Mouse (Mus musculus): ENCODE data around the gene 4921530L21Rik.

Gene 4921530L21Rik

GRCm38 (mm10) chr14:95880954-95881353 lies at the start of gene 4921530L21Rik:
TSS of gene 4921530L21Rik (plus strand) at chr14:95881254.
- no peak for DNase-seq (ENCODE audit: low spot score in 2 of 2)

DNA sequence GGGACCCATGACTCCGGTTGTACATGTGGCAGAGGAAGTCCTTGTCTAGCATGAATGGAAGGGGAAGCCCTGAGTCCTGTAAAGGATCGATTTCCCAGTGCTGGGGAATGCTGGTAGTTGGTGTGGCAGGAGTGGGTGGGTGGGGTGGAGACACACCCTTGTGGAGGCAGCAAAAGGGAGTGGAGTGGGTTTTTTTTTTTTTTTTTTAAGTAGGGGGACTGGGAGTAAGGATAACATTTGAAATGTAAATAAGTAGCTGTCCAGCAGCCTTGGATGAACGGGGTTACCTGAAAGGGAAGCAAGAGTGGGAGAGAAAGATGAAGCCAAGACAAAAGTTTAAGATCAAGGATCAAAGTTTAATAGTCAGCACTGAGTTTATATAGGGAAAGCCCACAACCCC lies 47.2 kb upstream of the 4921530L21Rik start:
- DNase-seq (ENCODE audit: low spot score in 2 of 2), result no peak

- DNase-seq (ENCODE audit: low spot score in 2 of 2), result no peak
These were observed 18.1 kb upstream of the 4921530L21Rik start for GRCm38 (mm10) chr14:95862981-95863380.

GRCm38 (mm10) chr14:95865676-95866416 lies 15.2 kb upstream of the 4921530L21Rik start:
- no peak for DNase-seq (ENCODE audit: low spot score in 2 of 2)

DNA sequence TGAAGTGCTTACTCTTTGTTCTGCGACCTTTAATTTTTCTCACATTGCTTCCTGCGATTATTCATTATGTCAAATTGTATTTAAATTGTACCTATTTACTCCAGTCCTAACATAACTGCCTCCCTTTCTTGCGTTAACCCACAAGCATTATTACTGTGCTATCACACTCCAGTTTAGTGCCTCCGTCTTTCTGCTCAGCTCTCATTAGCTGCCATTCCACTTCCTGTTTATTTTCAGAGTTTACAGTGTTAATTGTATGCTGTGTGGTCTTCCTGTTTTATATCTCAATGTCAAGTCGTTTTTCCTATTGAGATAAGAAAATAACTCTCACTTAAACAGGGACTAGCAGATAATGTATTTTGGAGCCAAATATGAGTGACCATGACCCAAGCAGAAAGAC lies 9.0 kb upstream of the 4921530L21Rik start:
- DNase-seq (ENCODE audit: low spot score in 2 of 2), result no peak

- no peak for DNase-seq (ENCODE audit: low spot score in 2 of 2)
These were observed 4.1 kb upstream of the 4921530L21Rik start for GRCm38 (mm10) chr14:95876785-95877510.

- no peak for DNase-seq (ENCODE audit: low spot score in 2 of 2)
These were observed 3.5 kb upstream of the 4921530L21Rik start for GRCm38 (mm10) chr14:95877548-95877947.

DNA sequence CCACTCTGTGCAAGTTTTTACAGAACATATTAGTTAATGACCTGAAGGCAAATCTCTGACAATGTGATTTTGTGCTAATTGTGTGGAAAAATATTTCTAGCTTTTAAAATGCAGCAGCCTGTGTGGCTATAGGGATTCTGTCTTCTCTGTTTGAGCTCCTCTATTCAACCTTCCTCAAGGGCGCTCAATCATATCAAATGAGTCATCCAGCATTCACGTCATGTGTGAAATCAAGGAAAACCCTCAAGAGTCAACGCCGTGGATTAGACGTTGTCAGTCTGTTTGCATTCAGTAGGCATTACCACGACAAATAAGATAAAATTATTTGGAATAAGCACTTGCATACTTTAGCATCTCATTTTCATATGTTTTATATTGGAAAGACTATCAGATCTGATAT lies 18.4 kb downstream of the 4921530L21Rik start:
- no peak for DNase-seq (ENCODE audit: low spot score in 2 of 2)

DNA sequence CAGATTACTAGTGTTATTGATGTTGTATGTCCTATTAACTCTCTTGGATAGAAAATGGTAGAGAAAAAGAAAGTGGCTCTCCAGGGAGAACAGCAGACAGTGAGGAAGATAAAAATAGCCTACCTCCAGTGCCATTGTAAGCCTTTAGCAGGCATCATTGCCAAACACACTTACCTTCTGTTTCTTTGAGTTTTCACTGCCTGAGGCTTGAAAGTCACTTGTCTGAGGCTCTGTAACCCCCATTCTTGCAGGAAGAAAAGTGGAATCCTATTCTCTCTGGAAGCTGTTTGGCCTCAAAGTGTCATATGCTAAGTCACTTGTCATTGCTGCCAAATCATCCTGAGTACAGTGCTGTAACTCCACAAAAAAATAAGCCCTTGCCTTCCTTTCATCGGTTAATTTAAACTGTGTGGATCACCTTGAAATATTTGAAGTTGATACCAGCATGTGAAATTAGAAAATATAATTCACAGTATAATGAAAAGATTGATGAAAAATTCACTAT lies 23.6 kb downstream of the 4921530L21Rik start:
- no peak for DNase-seq (ENCODE audit: low spot score in 2 of 2)

DNA sequence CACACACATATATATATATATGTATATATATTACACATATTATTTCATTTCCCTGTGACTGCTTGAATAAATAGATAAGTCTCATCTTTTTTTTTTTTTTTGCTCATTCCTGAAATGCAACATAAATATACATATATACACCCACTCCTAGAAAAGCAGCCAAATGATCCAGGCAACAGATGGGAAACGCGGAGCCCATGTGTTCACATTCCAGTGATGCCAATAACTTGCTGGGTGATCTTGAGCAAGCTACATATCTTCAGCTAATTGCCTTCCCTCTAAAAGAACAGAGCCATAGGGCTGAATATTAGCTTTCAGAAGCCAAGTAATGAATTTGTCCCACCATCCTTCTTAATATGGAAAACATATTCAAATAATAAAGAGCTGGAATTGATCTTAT lies 32.2 kb downstream of the 4921530L21Rik start:
- DNase-seq (ENCODE audit: low spot score in 2 of 2), result no peak

- no peak for DNase-seq (ENCODE audit: low spot score in 2 of 2)
These were observed 45.7 kb downstream of the 4921530L21Rik start for GRCm38 (mm10) chr14:95926742-95927141.

DNA sequence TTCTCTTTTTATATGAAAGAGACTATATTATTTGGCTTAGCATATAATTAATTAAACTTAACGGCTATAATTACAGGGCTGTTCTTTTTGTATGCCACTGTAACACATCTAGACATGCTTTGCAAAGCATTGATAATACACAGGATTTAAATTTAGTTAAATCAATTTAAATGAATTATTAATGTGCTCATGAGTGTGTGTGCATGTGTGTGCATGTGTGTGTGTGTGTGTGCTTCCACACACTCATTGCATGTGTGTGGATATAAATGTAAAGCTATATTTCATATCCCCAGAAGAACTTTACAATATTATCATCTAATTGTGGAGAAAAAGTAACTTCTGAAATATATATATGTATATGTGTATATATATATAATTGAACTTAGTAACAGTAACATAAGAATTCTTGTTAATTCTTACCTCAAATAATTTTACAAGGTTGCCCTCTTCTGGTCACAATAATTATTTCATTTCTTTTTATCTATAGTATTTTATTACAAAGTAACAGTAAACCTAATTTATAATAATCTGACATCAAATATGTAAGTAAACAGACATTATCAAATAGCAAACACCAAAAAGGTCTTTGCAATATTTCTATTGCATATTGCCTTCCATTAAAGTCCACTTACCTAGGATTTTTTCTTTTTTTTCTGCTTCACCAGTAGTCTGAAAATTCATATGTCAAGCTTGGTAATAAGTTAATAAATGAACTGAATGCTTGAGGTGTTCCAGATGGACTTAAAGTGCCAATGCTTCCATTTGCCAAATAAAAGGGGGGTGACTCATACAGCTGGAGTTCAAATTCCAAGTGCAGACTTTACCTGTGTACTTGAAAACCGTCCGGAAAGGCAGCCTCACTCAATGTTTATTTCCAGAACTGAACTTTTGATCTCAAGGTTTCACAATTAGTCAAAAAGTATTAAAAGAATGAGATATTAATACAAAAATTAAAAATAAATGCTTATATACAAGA lies 47.0 kb downstream of the 4921530L21Rik start:
- no peak for DNase-seq (ENCODE audit: low spot score in 2 of 2)
